ENCODE assay signal across 8 mouse cellular contexts in genomic region chr7:102249896-102250630, GRCm38 (mm10). TPM values are rescaled to one million over a fixed set of nuclear protein-coding genes. Genes with fewer than 3 reads are reported as not detected.
DNase-seq lines count a peak whose midpoint lies in the region; ATAC-seq lines count a peak whose summit lies in the region.

No protein-coding gene starts in this region.

- peak; percentile 80 for DNase-seq in ZHBTc4 (ENCODE audit: low read depth, low spot score)
- peak; percentile 80 to 85 for DNase-seq in cerebellum, postnatal 25 days
- peak; percentile 70 for DNase-seq in gastrocnemius, adult 18-20 months (ENCODE audit: low spot score)
- peak; percentile 41 for DNase-seq in hindbrain, embryonic 14.5 days (ENCODE audit: low spot score)
- DNase-seq in left cerebral cortex, postnatal 36 days (ENCODE audit: low spot score in 2 of 2): peak; percentile 50 to 59
- DNase-seq in right cerebral cortex, postnatal 14 days: peak; percentile 40
- peak; percentile 74 for DNase-seq in urinary bladder, postnatal 14 days (ENCODE audit: low spot score)

- intact Hi-C loops in left cerebral cortex, postnatal 36 days (cut with DNase I): loop anchor here (5.0 kb wide), 1 partner anchor 38 kb away; the partner anchor contains the start of genes Nup98 and Pgap2

- 1% methylated on average over 33 of the region's 49 CpGs for WGBS in hindbrain, embryonic 14.5 days

- H3K27ac ChIP-seq in hindbrain, embryonic 14.5 days: peak overlapping the region; percentile 79

- H3K4me2 ChIP-seq in hindbrain, embryonic 14.5 days (replicated peaks): peak overlapping the region; percentile 98

- H3K4me1 ChIP-seq in hindbrain, embryonic 14.5 days (replicated peaks; ENCODE audit: control insufficient read depth, insufficient read depth, low read length): peaks cover 15% of the 10 kb centered on the region; the same call in 1 of the 2 replicates

- ATAC-seq in hindbrain, embryonic 14.5 days (ENCODE audit: low FRiP score): peak; percentile 76
- peak; percentile 34 for ATAC-seq in megakaryocyte-erythroid progenitor cell, adult 5-6 weeks (replicated peaks; ENCODE audit: low FRiP score, low TSS enrichment, poor library complexity, severe bottlenecking)

- H3K27me3 ChIP-seq in hindbrain, embryonic 14.5 days (ENCODE audit: control insufficient read depth, insufficient read depth, low read length): no peaks in the 10 kb centered on the region

- H3K9me3 ChIP-seq in hindbrain, embryonic 14.5 days (ENCODE audit: control insufficient read depth, low read length): no peaks in the 10 kb centered on the region

- no peaks in the 10 kb centered on the region for H3K36me3 ChIP-seq in hindbrain, embryonic 14.5 days (replicated peaks; ENCODE audit: control insufficient read depth, insufficient read depth)

- H3K9ac ChIP-seq in hindbrain, embryonic 14.5 days: peak overlapping the region; percentile 89

- H3K4me3 ChIP-seq in hindbrain, embryonic 14.5 days (replicated peaks; ENCODE audit: low read length): peak overlapping the region; percentile 78

RNA-seq across cellular contexts. Expression of gene Rhog, which starts 5.8 kb away (rescaled TPM):
- 10 to 100 TPM; 13.8 to 17.4 TPM for total RNA-seq in gastrocnemius, adult 18-20 months (2021)
- polyA plus RNA-seq in hindbrain, embryonic 14.5 days (2014; fragmentation: Nextera tagmentation; extraction: Ambion mirVana): 20.3 and 20.5 TPM in 2 replicates
- total RNA-seq in left cerebral cortex, postnatal 36 days (2021): 10 to 100 TPM; 25.5 to 31.0 TPM
- total RNA-seq in megakaryocyte-erythroid progenitor cell, adult 5-6 weeks (2014; fragmentation: Nextera tagmentation): 145 and 157 TPM in 2 replicates
- total RNA-seq in megakaryocyte-erythroid progenitor cell, adult 5-6 weeks (2017): 20.5 and 38.6 TPM in 2 replicates

RNA-seq across cellular contexts. Expression of gene Stim1, which starts 17.5 kb away (rescaled TPM):
- 100 to 1,000 TPM; 169 to 172 TPM for total RNA-seq in gastrocnemius, adult 18-20 months (2021)
- polyA plus RNA-seq in hindbrain, embryonic 14.5 days (2014; fragmentation: Nextera tagmentation; extraction: Ambion mirVana): 15.2 and 15.4 TPM in 2 replicates
- 10 to 100 TPM; 88.5 to 92.8 TPM for total RNA-seq in left cerebral cortex, postnatal 36 days (2021)
- 23.4 and 37.7 TPM in 2 replicates for total RNA-seq in megakaryocyte-erythroid progenitor cell, adult 5-6 weeks (2014; fragmentation: Nextera tagmentation)
- total RNA-seq in megakaryocyte-erythroid progenitor cell, adult 5-6 weeks (2017): 18.4 and 19.4 TPM in 2 replicates

RNA-seq across cellular contexts. Expression of gene Pgap2, which starts 40.1 kb away (rescaled TPM):
- total RNA-seq in gastrocnemius, adult 18-20 months (2021): 10 to 100 TPM; 25.0 to 26.6 TPM
- polyA plus RNA-seq in hindbrain, embryonic 14.5 days (2014; fragmentation: Nextera tagmentation; extraction: Ambion mirVana): 63.9 and 65.0 TPM in 2 replicates
- 10 to 100 TPM; 22.1 to 23.1 TPM for total RNA-seq in left cerebral cortex, postnatal 36 days (2021)
- total RNA-seq in megakaryocyte-erythroid progenitor cell, adult 5-6 weeks (2014; fragmentation: Nextera tagmentation): 40.0 and 41.2 TPM in 2 replicates
- total RNA-seq in megakaryocyte-erythroid progenitor cell, adult 5-6 weeks (2017): 17.5 and 21.8 TPM in 2 replicates

RNA-seq across cellular contexts. Expression of gene Nup98, which starts 40.1 kb away (rescaled TPM):
- 10 to 100 TPM; 24.0 to 29.8 TPM for total RNA-seq in gastrocnemius, adult 18-20 months (2021)
- polyA plus RNA-seq in hindbrain, embryonic 14.5 days (2014; fragmentation: Nextera tagmentation; extraction: Ambion mirVana): 24.4 and 25.8 TPM in 2 replicates
- total RNA-seq in left cerebral cortex, postnatal 36 days (2021): 10 to 100 TPM; 34.0 to 44.5 TPM
- total RNA-seq in megakaryocyte-erythroid progenitor cell, adult 5-6 weeks (2014; fragmentation: Nextera tagmentation): 71.1 and 73.6 TPM in 2 replicates
- total RNA-seq in megakaryocyte-erythroid progenitor cell, adult 5-6 weeks (2017): 50.4 and 59.9 TPM in 2 replicates

Comparison
In these comparisons a context has a peak if more than half of its experiments do, and no peak if none do; other contexts are left out.
1. Peak in every context shown above with its lines: DNase-seq, ATAC-seq, H3K4me3 ChIP-seq and H3K27ac ChIP-seq.